8 mouse cellular contexts compared by ENCODE assay signal in the genomic region with DNA sequence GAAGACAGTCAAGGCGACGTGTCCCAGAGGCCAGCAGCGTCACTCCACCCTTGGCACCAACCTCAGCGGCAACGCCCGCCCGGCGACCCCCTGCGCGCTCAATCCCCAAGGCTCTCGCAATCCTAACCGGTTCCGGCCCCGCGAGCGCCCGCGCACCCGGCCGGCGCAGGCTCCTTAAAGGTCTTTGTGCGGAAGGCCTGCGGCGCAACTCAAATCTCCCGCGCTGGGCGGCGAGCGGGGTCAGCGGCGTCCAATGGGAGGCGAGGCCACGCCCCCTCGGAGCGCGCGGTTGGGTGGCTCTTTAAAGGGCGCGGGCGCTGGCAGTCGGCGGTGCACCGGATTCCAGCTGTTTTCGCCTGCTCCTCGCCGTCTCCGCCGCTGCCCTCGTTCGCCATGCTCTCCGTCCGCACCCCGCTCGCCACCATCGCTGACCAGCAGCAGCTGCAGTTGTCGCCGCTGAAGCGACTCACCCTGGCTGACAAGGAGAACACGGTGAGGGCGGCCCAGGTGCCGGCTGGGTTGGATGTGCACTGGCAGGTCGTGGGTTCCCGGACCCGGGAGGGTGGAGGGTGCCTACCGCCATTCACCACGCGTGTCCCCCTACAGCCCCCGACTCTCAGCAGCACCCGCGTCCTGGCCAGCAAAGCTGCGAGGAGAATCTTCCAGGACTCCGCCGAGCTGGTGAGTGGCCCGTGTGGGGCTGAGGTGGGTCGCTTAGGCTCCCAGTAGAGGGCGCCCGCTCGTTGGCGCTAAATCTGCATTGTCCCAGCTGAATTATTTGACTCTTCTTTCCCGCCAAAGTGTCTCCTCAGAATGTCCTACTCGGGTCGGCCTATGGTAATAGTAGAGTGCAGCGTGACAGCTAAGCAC. TPM values are rescaled to one million over a fixed set of nuclear protein-coding genes. Genes with fewer than 3 reads are reported as not detected.
DNase-seq lines count a peak whose midpoint lies in the region; ATAC-seq lines count a peak whose summit lies in the region.

A gene (plus strand): TSS at position 288 of the 870 bp plus-strand sequence.

- DNase-seq in gastrocnemius, adult 8-10 months (ENCODE audit: low spot score in 2 of 2) = peak; percentile 84 to 92
- DNase-seq in induced T-regulatory cell, adult 2 months (ENCODE audit: low read depth) = peak; percentile 98
- DNase-seq in left cerebral cortex, adult 8-10 months (ENCODE audit: low spot score in 2 of 2) = peak; percentile 80 to 83
- peak; percentile 94 for DNase-seq in right cerebral cortex, adult 18-20 months
- peak; percentile 87 for DNase-seq in urinary bladder, adult 2 months (ENCODE audit: low spot score)

- ATAC-seq in activated CD4-positive, CD25-positive, alpha-beta regulatory T cell, adult 4 months = peak; percentile 79
- ATAC-seq in common myeloid progenitor, adult 5-6 weeks (replicated peaks; ENCODE audit: low read depth, poor library complexity, severe bottlenecking) = peak; percentile 65
- peak; percentile 76 for ATAC-seq in megakaryocyte, adult 5-6 weeks (ENCODE audit: poor library complexity, severe bottlenecking)

RNA-seq across cellular contexts. Expression of the gene that starts here (rescaled TPM):
- 100 to 1,000 TPM; 134 to 174 TPM for polyA plus RNA-seq in activated CD4-positive, CD25-positive, alpha-beta regulatory T cell, adult 4 months (2017; shearing (Covaris generic))
- total RNA-seq in common myeloid progenitor, adult 5-6 weeks (2017) = 90.3 and 94.5 TPM in 2 replicates
- under 1 TPM; 0.46 to 0.73 (median 0.50) TPM for total RNA-seq in gastrocnemius, adult 8-10 months (2022)
- 1 to 10 TPM; 1.6 to 2.8 (median 2.6) TPM for total RNA-seq in left cerebral cortex, adult 8-10 months (2022)
- 157 TPM in 2 replicates for total RNA-seq in megakaryocyte, adult 5-6 weeks (2015)
- 134 and 135 TPM in 2 replicates for total RNA-seq in megakaryocyte, adult 5-6 weeks (2017)
- 3.9 and 4.0 TPM in 2 replicates for polyA plus RNA-seq in urinary bladder, adult 2 months (2012; rRNA removed)

Comparison
In these comparisons a context has a peak if more than half of its experiments do, and no peak if none do; other contexts are left out.
1. Peak in every context shown above with its lines: DNase-seq and ATAC-seq.
2. RNA of the gene that starts here (total RNA-seq): 134 to 157 TPM in megakaryocyte, adult 5-6 weeks and 90.3 to 94.5 TPM in common myeloid progenitor, adult 5-6 weeks; 1.6 to 2.8 TPM in left cerebral cortex, adult 8-10 months and 0.46 to 0.73 TPM in gastrocnemius, adult 8-10 months; every median in the first group is over 10 times any median in the second.
3. RNA of the gene that starts here (polyA plus RNA-seq): 134 to 174 TPM in activated CD4-positive, CD25-positive, alpha-beta regulatory T cell, adult 4 months; 3.9 to 4.0 TPM in urinary bladder, adult 2 months; every median in the first group is over 10 times any median in the second.
4. Peak in DNase-seq in gastrocnemius, adult 8-10 months; RNA of the gene not detected or under 1 TPM.